Mouse (Mus musculus): Measurements from ENCODE around the gene Faf1.
"Not testable (repeated sequence)": the region's sequence is repeated elsewhere in the genome, so short reads cannot be mapped to it uniquely, and the experiment has no call there.

Gene Faf1

GRCm38 (mm10) chr4:109665101-109665981 is 11.0 kb upstream of the Faf1 start:
- peak in 1 of 2 experiments; percentile 32 for DNase-seq (ENCODE audit: low spot score in 2 of 2)

DNA sequence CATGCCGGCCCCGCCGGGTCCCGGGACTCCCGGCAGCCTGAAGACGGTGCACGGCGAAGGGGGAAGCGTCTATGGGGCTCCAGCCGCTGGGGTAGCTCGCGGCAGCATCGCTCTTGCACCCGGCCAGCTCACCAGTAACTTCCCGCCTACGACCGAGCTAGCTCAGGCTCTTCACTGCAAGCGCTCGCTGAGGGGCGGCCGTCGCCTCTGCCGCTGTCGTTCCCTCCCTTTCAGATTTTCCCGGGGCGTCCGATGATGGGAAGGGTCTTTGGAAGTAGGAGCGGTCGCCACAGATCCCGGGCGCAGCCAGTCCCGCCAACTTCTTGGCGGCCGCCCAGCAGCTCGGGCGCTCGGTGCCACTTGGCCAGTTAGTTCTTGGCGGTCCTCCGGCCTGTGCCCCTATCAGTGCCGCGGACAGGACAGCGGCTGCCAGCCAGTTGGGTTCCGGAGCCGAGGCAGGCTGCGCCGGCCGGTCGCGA is 10.4 kb upstream of the Faf1 start:
- DNase-seq (ENCODE audit: low spot score in 2 of 2) = peak in 1 of 2 experiments; percentile 29

DNA sequence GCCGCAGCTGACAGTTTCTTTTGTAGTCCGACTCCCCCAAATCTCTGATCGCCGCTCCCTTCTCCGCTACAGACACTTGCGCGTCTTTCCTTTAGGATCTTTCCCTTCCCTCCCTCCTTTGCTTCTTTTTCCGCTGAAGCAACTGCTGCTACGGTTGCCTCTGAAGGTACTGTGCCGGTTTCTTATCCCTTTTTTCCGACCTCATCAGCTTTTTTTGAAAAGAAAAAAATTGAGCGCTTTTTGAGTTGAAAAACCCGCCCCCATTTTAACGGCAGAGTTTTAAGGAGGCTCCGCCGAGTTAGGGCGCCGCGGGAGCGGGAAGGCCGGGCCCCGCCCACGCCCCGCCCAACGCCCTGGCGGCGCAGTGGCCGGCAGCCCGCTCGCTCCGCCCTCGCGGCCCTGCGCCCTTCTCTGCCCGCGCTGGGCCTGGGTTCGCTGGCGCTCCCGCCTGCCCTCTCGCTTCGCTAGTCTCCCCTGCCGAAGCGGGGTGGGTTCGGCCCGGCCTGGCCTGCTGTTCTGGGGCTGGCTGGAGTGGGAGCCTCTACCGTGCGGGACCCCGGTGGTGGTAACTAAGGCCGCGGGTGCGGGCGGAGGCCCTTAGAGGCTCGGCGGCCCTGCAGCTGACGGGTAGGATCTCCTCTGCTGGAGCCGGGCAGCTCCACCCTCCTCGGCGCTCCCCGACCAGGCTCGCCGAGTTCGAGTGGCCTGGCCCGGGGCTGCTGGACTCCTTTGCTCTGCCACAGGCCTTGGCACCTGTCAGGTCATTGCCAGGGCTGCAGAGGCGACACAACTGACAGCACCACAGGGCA is 9.7 kb upstream of the Faf1 start, which contains the start of gene Cdkn2c:
TSS of gene Cdkn2c (minus strand) at position 729 of the 809 bp plus-strand sequence.
- peak in 1 of 2 experiments; percentile 59 for DNase-seq (ENCODE audit: low spot score in 2 of 2)

- no peak for DNase-seq (ENCODE audit: low spot score in 2 of 2)
Observed at GRCm38 (mm10) chr4:109667518-109667917, 8.9 kb upstream of the Faf1 start.

DNA sequence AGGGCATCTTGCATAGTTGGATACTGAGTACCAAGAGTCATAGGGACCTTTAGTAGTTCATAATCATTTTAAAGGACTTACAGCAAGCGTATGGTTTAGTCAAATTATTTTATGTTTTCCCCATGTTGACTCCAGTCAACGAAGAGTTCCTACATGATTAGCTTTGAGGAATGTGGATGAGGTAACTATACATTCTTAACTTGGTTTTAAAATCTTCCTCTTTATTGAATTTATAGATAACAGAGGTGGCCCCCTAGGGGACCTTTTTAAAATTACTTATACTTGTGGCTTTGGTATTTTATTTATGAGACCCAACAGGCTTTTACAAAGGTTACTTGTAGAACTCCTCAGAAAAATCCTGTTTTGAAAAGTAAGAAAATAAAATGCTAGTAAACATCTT is 6.2 kb upstream of the Faf1 start:
- no peak for DNase-seq (ENCODE audit: low spot score in 2 of 2)

GRCm38 (mm10) chr4:109671941-109672340 is 4.4 kb upstream of the Faf1 start:
- no peak for DNase-seq (ENCODE audit: low spot score in 2 of 2)

- DNase-seq (ENCODE audit: low spot score in 2 of 2) = no peak
Observed at GRCm38 (mm10) chr4:109674097-109674496, 2.3 kb upstream of the Faf1 start.

DNA sequence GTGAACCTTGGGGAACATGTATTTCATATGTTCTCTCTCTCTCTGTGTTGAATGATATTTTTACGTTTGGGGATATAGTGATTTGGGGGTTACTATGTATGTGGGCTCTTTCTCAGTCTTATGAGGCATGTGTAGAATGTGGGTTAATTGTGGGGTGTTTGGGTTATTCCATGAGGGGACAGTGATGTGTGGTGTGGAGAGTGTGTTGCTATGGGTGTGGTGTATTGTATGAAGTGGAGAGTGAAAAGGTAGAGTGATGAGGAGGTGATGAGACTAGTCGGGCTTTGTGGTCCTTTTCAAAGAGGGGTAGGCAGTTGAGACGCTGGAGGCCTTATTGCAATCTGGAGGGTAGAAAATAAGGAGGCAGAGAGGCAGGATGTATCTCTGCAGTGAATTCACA is 833 bp downstream of the Faf1 start:
- DNase-seq (ENCODE audit: low spot score in 2 of 2) = no peak

- DNase-seq (ENCODE audit: low spot score in 2 of 2) = no peak
Observed at GRCm38 (mm10) chr4:109683561-109683960, 7.2 kb downstream of the Faf1 start.

GRCm38 (mm10) chr4:109692674-109693073 is 16.3 kb downstream of the Faf1 start:
- no peak for DNase-seq (ENCODE audit: low spot score in 2 of 2)

DNA sequence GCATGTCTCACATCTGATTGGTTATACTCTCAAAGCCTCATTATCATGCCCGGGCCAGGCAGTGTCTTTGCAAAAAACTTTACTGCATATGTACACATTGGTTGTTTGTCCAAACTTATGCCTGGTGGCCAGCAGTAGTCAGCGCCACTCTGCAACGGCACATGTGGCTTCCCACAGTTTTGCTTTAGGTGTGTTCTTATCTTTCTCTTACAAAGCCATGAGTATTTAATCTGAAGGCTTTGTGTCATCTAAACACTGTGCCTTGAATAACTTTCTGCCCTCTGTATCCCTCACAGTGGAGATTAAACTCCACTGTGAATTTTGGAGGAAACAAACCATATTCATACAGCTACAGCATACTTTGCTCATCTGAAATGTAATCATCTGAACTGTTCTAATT is 24.3 kb downstream of the Faf1 start:
- not testable (repeated sequence) for DNase-seq (ENCODE audit: low spot score in 2 of 2)

DNA sequence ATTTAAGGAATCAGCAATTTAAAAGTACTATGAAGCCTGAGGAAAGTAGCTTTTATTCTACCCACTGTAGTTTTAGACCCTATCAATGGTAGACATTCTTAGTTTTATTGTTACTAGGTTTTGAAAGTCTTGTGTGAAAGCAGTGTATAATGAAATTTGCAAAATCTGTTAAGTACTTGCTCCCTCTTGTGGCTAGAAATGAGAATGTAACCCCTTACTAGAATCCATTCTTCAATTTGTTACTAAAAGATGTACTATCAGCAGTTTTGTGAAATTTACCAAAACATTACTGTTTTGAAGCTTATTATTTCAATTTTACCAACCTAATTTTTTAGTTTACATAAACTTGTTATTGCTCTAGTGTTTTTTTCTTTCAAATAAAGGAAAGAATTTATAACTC is 27.2 kb downstream of the Faf1 start:
- no peak for DNase-seq (ENCODE audit: low spot score in 2 of 2)

- no peak for DNase-seq (ENCODE audit: low spot score in 2 of 2)
Observed at GRCm38 (mm10) chr4:109705349-109705748, 29.0 kb downstream of the Faf1 start.

DNA sequence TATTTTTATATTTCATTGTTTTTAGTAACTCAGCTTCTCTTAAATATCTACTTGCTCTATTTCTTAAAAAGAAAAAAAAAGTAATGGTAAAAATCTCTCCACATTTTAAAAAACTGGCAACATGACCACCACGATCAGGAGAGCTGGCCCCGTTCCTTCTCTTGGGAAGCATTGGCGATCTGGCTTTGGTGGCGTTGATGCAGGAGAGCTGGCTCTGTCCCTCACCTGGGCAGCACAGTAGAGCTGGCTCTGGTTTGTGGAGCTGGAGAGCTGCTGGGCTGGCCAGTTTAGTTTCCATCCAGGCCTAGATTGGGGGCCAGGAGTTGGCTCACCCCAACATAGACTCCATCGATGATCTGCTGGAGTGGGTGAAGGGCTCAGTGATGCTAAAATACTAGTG is 42.9 kb downstream of the Faf1 start:
- DNase-seq (ENCODE audit: low spot score in 2 of 2) = no peak

GRCm38 (mm10) chr4:109729281-109729680 is 52.9 kb downstream of the Faf1 start:
- peak in 1 of 2 experiments; percentile 29 for DNase-seq (ENCODE audit: low spot score in 2 of 2)

DNA sequence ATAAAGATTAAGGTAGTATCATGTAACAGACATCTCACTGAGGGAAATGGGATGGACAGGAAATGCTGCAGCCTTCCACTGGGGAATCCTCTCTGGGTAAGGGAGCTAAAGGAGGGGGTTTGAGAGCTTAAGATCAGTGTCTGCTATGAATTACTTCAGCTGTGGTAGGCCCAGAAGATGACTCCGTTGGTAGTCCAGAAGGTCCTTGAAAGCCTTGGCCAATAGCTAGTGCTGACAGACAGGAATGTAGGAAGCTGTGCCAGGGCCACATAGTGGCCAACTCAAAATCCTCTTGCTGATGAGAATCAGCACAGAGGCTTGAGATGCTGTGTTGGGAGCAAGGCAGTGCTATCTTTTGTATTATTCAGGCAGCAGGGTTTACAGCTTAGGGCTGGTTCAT is 59.4 kb downstream of the Faf1 start:
- no peak for DNase-seq (ENCODE audit: low spot score in 2 of 2)

GRCm38 (mm10) chr4:109743984-109744383 is 67.6 kb downstream of the Faf1 start:
- no peak for DNase-seq (ENCODE audit: low spot score in 2 of 2)

DNA sequence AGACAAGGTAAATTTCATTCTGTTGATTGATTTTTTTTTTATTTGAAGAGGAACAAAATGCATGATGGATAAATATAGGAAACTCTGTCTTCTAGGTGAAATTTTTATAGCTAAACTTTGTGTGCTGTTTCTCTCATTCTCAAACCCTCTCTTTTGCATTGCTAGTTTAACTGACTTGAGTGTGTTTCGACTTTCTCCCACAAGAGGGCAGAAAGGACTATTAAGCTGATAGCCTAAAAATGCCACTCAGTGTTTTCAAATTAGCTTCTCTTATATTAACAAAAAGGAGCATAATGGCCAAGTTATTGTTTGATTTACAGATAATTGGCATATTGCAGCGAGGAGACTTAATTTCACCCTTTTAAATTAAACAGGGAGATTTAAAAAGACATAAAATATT is 82.6 kb downstream of the Faf1 start:
- peak in 1 of 2 experiments; percentile 39 for DNase-seq (ENCODE audit: low spot score in 2 of 2)

DNA sequence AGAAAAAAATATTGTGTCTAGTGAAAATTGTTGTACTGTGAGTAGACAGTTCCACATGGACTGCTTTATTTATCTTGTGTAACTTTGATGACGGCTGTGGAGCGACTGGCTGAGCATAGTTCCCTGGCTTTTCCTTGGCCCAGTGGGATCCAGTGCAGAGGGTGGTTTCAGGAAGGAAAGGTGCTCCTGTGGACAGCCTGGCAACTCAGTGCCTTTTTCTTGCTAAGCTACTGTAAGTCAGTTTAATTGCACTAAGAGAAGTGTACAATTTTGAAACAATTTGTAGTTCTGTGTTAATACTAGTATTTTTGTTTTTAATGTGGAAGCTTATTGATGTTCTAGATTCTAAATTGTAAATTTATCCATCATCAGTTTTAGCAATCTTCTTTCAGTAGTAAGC is 83.5 kb downstream of the Faf1 start:
- no peak for DNase-seq (ENCODE audit: low spot score in 2 of 2)

DNA sequence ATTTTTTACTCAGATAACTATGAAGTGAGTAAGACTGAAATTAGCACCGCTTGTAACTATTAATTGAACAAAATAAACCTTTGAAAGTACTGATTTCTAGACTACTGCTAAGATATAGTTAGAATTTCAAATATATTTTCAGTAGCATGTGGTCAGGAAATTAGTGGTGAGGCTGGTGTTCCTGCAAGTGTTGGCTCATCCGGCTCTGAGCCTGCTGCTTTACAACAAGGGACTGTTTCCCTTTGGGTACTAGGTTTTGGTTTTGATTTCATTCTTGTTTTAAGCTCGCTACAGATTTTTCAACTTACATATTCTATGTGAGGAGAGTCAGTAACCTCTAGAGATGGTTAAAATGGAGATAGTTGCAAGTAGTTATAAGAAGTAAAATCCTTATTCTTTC is 84.1 kb downstream of the Faf1 start:
- no peak for DNase-seq (ENCODE audit: low spot score in 2 of 2)

- DNase-seq (ENCODE audit: low spot score in 2 of 2) = no peak
Observed at GRCm38 (mm10) chr4:109762768-109763501, 86.5 kb downstream of the Faf1 start.

GRCm38 (mm10) chr4:109769071-109769470 is 92.7 kb downstream of the Faf1 start:
- no peak for DNase-seq (ENCODE audit: low spot score in 2 of 2)
